Mouse (Mus musculus): ENCODE data around the gene Hivep1.

Hivep1 gene

GRCm38 (mm10) chr13:42242131-42242530, 190.3 kb downstream of the Hivep1 start:
- DNase-seq: no peak

Measured in lung, postnatal 14 days (tissue).